Mouse (Mus musculus) C2C12 (cell line): ENCODE data around the gene Kank1. TPM values are rescaled to one million over a fixed set of nuclear protein-coding genes. Genes with fewer than 3 reads are reported as not detected.

Source experiments
- H3K27me3 ChIP-seq: one replicate; pipeline ENCODE4 v1.6.1; 2011; ENCODE audit not compliant: control insufficient read depth, insufficient read depth, insufficient read length
- H3K36me3 ChIP-seq: one replicate; pipeline ENCODE4 v1.6.1; 2011; ENCODE audit not compliant: control insufficient read depth, insufficient read depth
- H3K4me3 ChIP-seq: one replicate; pipeline ENCODE4 v1.5.1; 2011; ENCODE audit warnings: mild to moderate bottlenecking, control low read depth; ENCODE audit not compliant: poor library complexity, insufficient read depth, severe bottlenecking
- H3K79me2 ChIP-seq: one replicate; pipeline ENCODE4 v1.6.1; 2011; ENCODE audit not compliant: control insufficient read depth, insufficient read depth
- H3K79me3 ChIP-seq: one replicate; pipeline ENCODE4 v1.6.1; 2011; ENCODE audit warnings: low read depth, control low read depth
- H3ac ChIP-seq: one replicate; pipeline ENCODE3; 2011; ENCODE audit warnings: low read depth; ENCODE audit not compliant: control insufficient read depth, insufficient read length
- CEBPB ChIP-seq: IDR thresholded peaks from one replicate; pipeline ENCODE4 v1.6.1; 2011; ENCODE audit warnings: low read depth, mild to moderate bottlenecking, control low read depth, moderate library complexity
- CTCF ChIP-seq: IDR thresholded peaks from one replicate; pipeline ENCODE4 v1.5.1; 2011; ENCODE audit not compliant: control insufficient read depth, insufficient read depth, insufficient read length
- FOSL1 ChIP-seq: IDR thresholded peaks from one replicate; pipeline ENCODE4 v1.8.0; 2011; ENCODE audit warnings: mild to moderate bottlenecking, low read length; ENCODE audit not compliant: poor library complexity, insufficient read depth, severe bottlenecking
- MAX ChIP-seq: IDR thresholded peaks from one replicate; pipeline ENCODE4 v1.6.1; 2011; ENCODE audit warnings: mild to moderate bottlenecking, control low read depth
- MYOD1 ChIP-seq: IDR thresholded peaks from one replicate; pipeline ENCODE4 v1.6.1; 2011; ENCODE audit warnings: low read depth; ENCODE audit not compliant: control insufficient read depth, insufficient read length
- MYOG ChIP-seq: IDR thresholded peaks from one replicate; pipeline ENCODE4 v1.6.1; 2011; ENCODE audit not compliant: control insufficient read depth, insufficient read length; ENCODE audit errors: extremely low read depth
- USF1 ChIP-seq: IDR thresholded peaks from one replicate; pipeline ENCODE4 v1.6.1; 2011; ENCODE audit warnings: low read depth, mild to moderate bottlenecking, control low read depth, moderate library complexity
- polyA plus RNA-seq: library from polyadenylated mRNA; unstranded; fragments of >200 nt; fragmentation: generic; extraction: Trizol; gene quantifications from one replicate; pipeline ENCODE4 v1.2.1, GENCODE M21; 2012; ENCODE audit warnings: missing spikeins

Kank1 gene
- polyA plus RNA-seq, 1 experiment: 0.49 TPM

GRCm38 (mm10) chr19:25230058-25230974, 6.5 kb upstream of the Kank1 start:
- H3K36me3 ChIP-seq: no peaks in the 10 kb centered on the region
- peaks cover 11% of the 10 kb centered on the region for H3K27me3 ChIP-seq
- no peaks in the 10 kb centered on the region for H3K79me3 ChIP-seq
- TF ChIP-seq USF1 (no peak), CEBPB (no peak), CTCF (no peak), MYOD1 (no peak), MAX (no peak), MYOG (no peak), FOSL1 (no peak)
- H3K79me2 ChIP-seq: no peaks in the 10 kb centered on the region
- H3ac ChIP-seq: no peak overlapping the region
- H3K4me3 ChIP-seq: no peak overlapping the region

- no peak overlapping the region for H3K4me3 ChIP-seq
- no peak overlapping the region for H3ac ChIP-seq
- H3K36me3 ChIP-seq: no peaks in the 10 kb centered on the region
- peaks cover 15% of the 10 kb centered on the region for H3K27me3 ChIP-seq
- no peaks in the 10 kb centered on the region for H3K79me3 ChIP-seq
- TF ChIP-seq MYOG: no peak
- TF ChIP-seq MAX: no peak
- no peak for TF ChIP-seq FOSL1
- TF ChIP-seq USF1: no peak
- no peak for TF ChIP-seq MYOD1
- TF ChIP-seq CTCF: no peak
- TF ChIP-seq CEBPB: no peak
- H3K79me2 ChIP-seq: no peaks in the 10 kb centered on the region
These were observed 5.8 kb upstream of the Kank1 start for GRCm38 (mm10) chr19:25230975-25231334.

GRCm38 (mm10) chr19:25232032-25232431, 4.7 kb upstream of the Kank1 start:
- no peaks in the 10 kb centered on the region for H3K79me3 ChIP-seq
- H3K4me3 ChIP-seq: no peak overlapping the region
- TF ChIP-seq CEBPB: no peak
- TF ChIP-seq MAX: no peak
- TF ChIP-seq MYOD1: no peak
- TF ChIP-seq CTCF: no peak
- TF ChIP-seq FOSL1: no peak
- TF ChIP-seq MYOG: no peak
- H3K27me3 ChIP-seq: peaks cover 25% of the 10 kb centered on the region
- H3K36me3 ChIP-seq: no peaks in the 10 kb centered on the region
- no peaks in the 10 kb centered on the region for H3K79me2 ChIP-seq
- no peak overlapping the region for H3ac ChIP-seq

GRCm38 (mm10) chr19:25237492-25238040, 791 bp downstream of the Kank1 start:
- Histone ChIP-seq H3K4me3 (no peak overlapping the region), H3ac (no peak overlapping the region), H3K79me2 (no peaks in the 10 kb centered on the region), H3K27me3 (peaks cover 52% of the 10 kb centered on the region), H3K36me3 (no peaks in the 10 kb centered on the region), H3K79me3 (no peaks in the 10 kb centered on the region)
- TF ChIP-seq FOSL1 (no peak), USF1 (no peak), MYOD1 (no peak), CEBPB (no peak), CTCF (no peak), MAX (no peak), MYOG (no peak)

- Histone ChIP-seq H3K27me3 (peaks cover 52% of the 10 kb centered on the region), H3K4me3 (no peak overlapping the region), H3K79me3 (no peaks in the 10 kb centered on the region), H3K36me3 (no peaks in the 10 kb centered on the region), H3ac (no peak overlapping the region), H3K79me2 (no peaks in the 10 kb centered on the region)
- TF ChIP-seq MYOG (no peak), MAX (no peak), FOSL1 (no peak), CTCF (no peak), USF1 (no peak), MYOD1 (no peak), CEBPB (no peak)
These were observed 1.3 kb downstream of the Kank1 start for GRCm38 (mm10) chr19:25238121-25238520.
